Mouse (Mus musculus): ENCODE measurements around the gene Serpina3k. TPM values are rescaled to one million over a fixed set of nuclear protein-coding genes. Genes with fewer than 3 reads are reported as not detected.
"Not testable (repeated sequence)": the region's sequence is repeated elsewhere in the genome, so short reads cannot be mapped to it uniquely, and the experiment has no call there.

Gene Serpina3k
- total and polyA plus RNA-seq, 3 experiments: not detected

GRCm38 (mm10) chr12:104331701-104332100, 6.6 kb upstream of the Serpina3k start:
- Histone ChIP-seq H3K36me3 (replicated peaks) (no peaks in the 10 kb centered on the region), H3K4me3 (ENCODE audit: low read depth, low read length) (no peak overlapping the region), H3K27me3 (ENCODE audit: insufficient read depth, low read length) (no peaks in the 10 kb centered on the region), H3K9me3 (replicated peaks) (peaks cover 8% of the 10 kb centered on the region), H3K4me1 (ENCODE audit: insufficient read depth, low read depth, low read length) (no peaks in the 10 kb centered on the region)
- no peak for ATAC-seq (ENCODE audit: extremely low read depth, insufficient number of reproducible peaks, low FRiP score, poor library complexity, severe bottlenecking)
- TF ChIP-seq POLR2AphosphoS5 (IDR thresholded peaks at IDR 0.05; ENCODE audit: insufficient replicate concordance, low read depth, low read length): no peak
- no peak for TF ChIP-seq GATA1 (IDR thresholded peaks at IDR 0.05; ENCODE audit: borderline replicate concordance, low read length)
- TF ChIP-seq GATA2 (IDR thresholded peaks at IDR 0.05; ENCODE audit: borderline replicate concordance, low read depth, low read length): no peak
- no peak for TF ChIP-seq CTCF (IDR thresholded peaks at IDR 0.05; ENCODE audit: low read depth, low read length)
- TF ChIP-seq TAL1 (conservative IDR thresholded peaks at IDR 0.05; ENCODE audit: low read depth, low read length): no peak
- DNase-seq (ENCODE audit: low spot score): no peak

DNA sequence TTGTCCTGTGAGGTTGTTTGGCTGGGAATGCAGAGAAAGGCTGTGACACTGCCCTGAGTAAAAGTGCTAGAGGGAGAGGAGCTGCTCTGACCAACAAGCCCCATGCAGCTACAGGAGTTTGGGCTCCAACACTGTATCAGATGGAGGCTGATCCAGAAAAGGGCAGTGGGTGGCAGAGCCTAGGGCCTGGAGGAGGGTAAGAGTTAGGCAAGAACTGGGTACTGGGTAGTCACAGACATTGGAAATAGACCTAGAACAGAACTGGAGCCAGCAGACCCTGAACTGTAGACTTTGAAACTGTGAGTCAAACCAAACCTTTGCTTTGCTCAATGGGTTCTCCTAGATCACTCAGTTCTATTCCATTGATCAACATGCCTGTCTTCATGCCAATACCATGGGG, 1.4 kb upstream of the Serpina3k start:
- DNase-seq (ENCODE audit: low spot score); H3K36me3 ChIP-seq (replicated peaks); H3K27me3 ChIP-seq (ENCODE audit: insufficient read depth, low read length); ATAC-seq (ENCODE audit: extremely low read depth, insufficient number of reproducible peaks, low FRiP score, poor library complexity, severe bottlenecking); H3K4me1 ChIP-seq (ENCODE audit: insufficient read depth, low read depth, low read length); H3K4me3 ChIP-seq (ENCODE audit: low read depth, low read length): not testable (repeated sequence)
- peaks cover 28% of the 10 kb centered on the region for H3K9me3 ChIP-seq (replicated peaks)

- ATAC-seq (ENCODE audit: extremely low read depth, insufficient number of reproducible peaks, low FRiP score, poor library complexity, severe bottlenecking) (no peak), DNase-seq (ENCODE audit: low spot score) (no peak)
- Histone ChIP-seq H3K27me3 (ENCODE audit: insufficient read depth, low read length) (no peaks in the 10 kb centered on the region), H3K4me3 (ENCODE audit: low read depth, low read length) (no peak overlapping the region), H3K9me3 (replicated peaks) (peaks cover 33% of the 10 kb centered on the region), H3K36me3 (replicated peaks) (no peaks in the 10 kb centered on the region), H3K4me1 (ENCODE audit: insufficient read depth, low read depth, low read length) (no peaks in the 10 kb centered on the region)
- no peak for TF ChIP-seq GATA2 (IDR thresholded peaks at IDR 0.05; ENCODE audit: borderline replicate concordance, low read depth, low read length)
- no peak for TF ChIP-seq CTCF (IDR thresholded peaks at IDR 0.05; ENCODE audit: low read depth, low read length)
- TF ChIP-seq POLR2AphosphoS5 (IDR thresholded peaks at IDR 0.05; ENCODE audit: insufficient replicate concordance, low read depth, low read length): no peak
- TF ChIP-seq TAL1 (conservative IDR thresholded peaks at IDR 0.05; ENCODE audit: low read depth, low read length): no peak
- TF ChIP-seq GATA1 (IDR thresholded peaks at IDR 0.05; ENCODE audit: borderline replicate concordance, low read length): no peak
Observed at GRCm38 (mm10) chr12:104338705-104339104, 419 bp downstream of the Serpina3k start.

DNA sequence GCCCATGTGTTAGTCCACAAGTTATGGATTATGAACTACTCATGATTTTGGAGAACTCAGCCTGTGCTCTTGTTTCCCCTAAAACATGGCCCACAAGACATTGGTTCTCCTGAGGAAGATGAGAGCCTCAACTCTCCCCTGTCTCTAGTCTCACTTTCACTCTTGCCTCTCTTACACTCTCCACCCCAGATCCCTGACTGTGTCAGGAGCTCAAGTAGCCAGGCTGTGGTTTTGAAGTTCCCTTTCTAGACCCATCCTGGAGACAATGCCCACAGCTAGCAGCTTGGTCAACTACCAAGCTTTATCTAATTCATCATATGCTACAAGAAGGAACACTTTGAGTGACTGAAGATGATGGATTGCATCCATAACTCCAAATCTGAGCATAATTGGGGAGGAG, 4.2 kb downstream of the Serpina3k start:
- not testable (repeated sequence) for H3K27me3 ChIP-seq (ENCODE audit: insufficient read depth, low read length); ATAC-seq (ENCODE audit: extremely low read depth, insufficient number of reproducible peaks, low FRiP score, poor library complexity, severe bottlenecking); H3K4me1 ChIP-seq (ENCODE audit: insufficient read depth, low read depth, low read length); DNase-seq (ENCODE audit: low spot score); H3K4me3 ChIP-seq (ENCODE audit: low read depth, low read length); H3K36me3 ChIP-seq (replicated peaks)
- peaks cover 41% of the 10 kb centered on the region for H3K9me3 ChIP-seq (replicated peaks)

- DNase-seq (ENCODE audit: low spot score): no peak
- TF ChIP-seq GATA1 (IDR thresholded peaks at IDR 0.05; ENCODE audit: borderline replicate concordance, low read length): no peak
- TF ChIP-seq CTCF (IDR thresholded peaks at IDR 0.05; ENCODE audit: low read depth, low read length): no peak
- no peak for TF ChIP-seq POLR2AphosphoS5 (IDR thresholded peaks at IDR 0.05; ENCODE audit: insufficient replicate concordance, low read depth, low read length)
- no peak for TF ChIP-seq GATA2 (IDR thresholded peaks at IDR 0.05; ENCODE audit: borderline replicate concordance, low read depth, low read length)
- no peak for TF ChIP-seq TAL1 (conservative IDR thresholded peaks at IDR 0.05; ENCODE audit: low read depth, low read length)
Observed at GRCm38 (mm10) chr12:104345181-104345580, 6.9 kb downstream of the Serpina3k start.

DNA sequence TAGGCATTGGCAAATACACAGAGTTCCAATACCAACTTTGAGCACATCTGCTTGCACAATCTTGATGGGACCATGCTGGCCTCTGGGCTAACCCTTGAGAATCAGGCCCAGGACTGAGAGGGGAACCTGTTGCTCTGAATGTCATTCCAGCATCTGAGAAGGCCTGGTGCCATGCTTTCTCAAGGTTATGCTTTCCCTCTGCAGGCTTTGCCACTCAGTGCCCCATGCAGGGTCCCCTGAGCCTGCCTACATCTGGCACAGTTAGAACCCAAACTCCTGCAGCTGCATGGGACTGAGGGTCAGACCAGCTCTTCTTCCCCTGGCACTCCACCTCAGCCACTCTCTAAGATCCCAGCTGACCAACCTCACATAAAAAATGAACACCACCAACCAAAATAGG, 7.4 kb downstream of the Serpina3k start:
- no peak overlapping the region for H3K4me3 ChIP-seq (ENCODE audit: low read depth, low read length)
- DNase-seq (ENCODE audit: low spot score) (no peak), ATAC-seq (ENCODE audit: extremely low read depth, insufficient number of reproducible peaks, low FRiP score, poor library complexity, severe bottlenecking) (no peak)
- H3K27me3 ChIP-seq (ENCODE audit: insufficient read depth, low read length): no peaks in the 10 kb centered on the region
- H3K36me3 ChIP-seq (replicated peaks): no peaks in the 10 kb centered on the region
- TF ChIP-seq POLR2AphosphoS5 (IDR thresholded peaks at IDR 0.05; ENCODE audit: insufficient replicate concordance, low read depth, low read length): no peak
- no peak for TF ChIP-seq GATA2 (IDR thresholded peaks at IDR 0.05; ENCODE audit: borderline replicate concordance, low read depth, low read length)
- TF ChIP-seq GATA1 (IDR thresholded peaks at IDR 0.05; ENCODE audit: borderline replicate concordance, low read length): no peak
- TF ChIP-seq TAL1 (conservative IDR thresholded peaks at IDR 0.05; ENCODE audit: low read depth, low read length): no peak
- no peak for TF ChIP-seq CTCF (IDR thresholded peaks at IDR 0.05; ENCODE audit: low read depth, low read length)
- peaks cover 24% of the 10 kb centered on the region for H3K9me3 ChIP-seq (replicated peaks)
- no peaks in the 10 kb centered on the region for H3K4me1 ChIP-seq (ENCODE audit: insufficient read depth, low read depth, low read length)

More at GRCm38 (mm10) chr12:104345181-104345580, 6.9 kb downstream of the Serpina3k start:
- Histone ChIP-seq H3K27me3 (ENCODE audit: insufficient read depth, low read length) (no peaks in the 10 kb centered on the region), H3K36me3 (replicated peaks) (no peaks in the 10 kb centered on the region), H3K9me3 (replicated peaks) (peaks cover 28% of the 10 kb centered on the region), H3K4me3 (ENCODE audit: low read depth, low read length) (no peak overlapping the region), H3K4me1 (ENCODE audit: insufficient read depth, low read depth, low read length) (no peaks in the 10 kb centered on the region)
- ATAC-seq (ENCODE audit: extremely low read depth, insufficient number of reproducible peaks, low FRiP score, poor library complexity, severe bottlenecking): no peak

DNA sequence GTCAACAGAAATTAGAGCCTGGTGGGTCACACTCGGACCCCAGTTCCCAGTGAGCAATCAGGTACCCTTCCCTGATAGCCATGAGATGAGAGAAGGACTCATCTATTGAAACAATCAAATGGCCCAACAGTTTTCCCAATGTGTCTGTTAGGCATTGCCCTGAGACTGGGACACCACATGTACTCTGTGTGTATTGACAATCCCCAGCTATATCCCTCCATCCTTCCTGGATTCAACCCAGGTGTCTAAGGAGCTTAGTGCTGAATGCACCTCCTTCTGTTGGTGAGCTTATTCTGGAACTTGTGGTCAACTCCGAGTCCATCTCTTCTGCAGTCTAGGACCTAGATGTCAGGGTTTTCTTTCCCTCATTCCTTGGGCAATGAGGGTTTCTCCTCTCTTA, 8.8 kb downstream of the Serpina3k start:
- Histone ChIP-seq H3K4me1 (ENCODE audit: insufficient read depth, low read depth, low read length) (no peaks in the 10 kb centered on the region), H3K27me3 (ENCODE audit: insufficient read depth, low read length) (no peaks in the 10 kb centered on the region), H3K36me3 (replicated peaks) (no peaks in the 10 kb centered on the region), H3K4me3 (ENCODE audit: low read depth, low read length) (no peak overlapping the region), H3K9me3 (replicated peaks) (peaks cover 22% of the 10 kb centered on the region)
- ATAC-seq (ENCODE audit: extremely low read depth, insufficient number of reproducible peaks, low FRiP score, poor library complexity, severe bottlenecking) (no peak), DNase-seq (ENCODE audit: low spot score) (no peak)
- TF ChIP-seq GATA1 (IDR thresholded peaks at IDR 0.05; ENCODE audit: borderline replicate concordance, low read length): no peak
- no peak for TF ChIP-seq POLR2AphosphoS5 (IDR thresholded peaks at IDR 0.05; ENCODE audit: insufficient replicate concordance, low read depth, low read length)
- TF ChIP-seq GATA2 (IDR thresholded peaks at IDR 0.05; ENCODE audit: borderline replicate concordance, low read depth, low read length): no peak
- no peak for TF ChIP-seq CTCF (IDR thresholded peaks at IDR 0.05; ENCODE audit: low read depth, low read length)
- TF ChIP-seq TAL1 (conservative IDR thresholded peaks at IDR 0.05; ENCODE audit: low read depth, low read length): no peak

DNA sequence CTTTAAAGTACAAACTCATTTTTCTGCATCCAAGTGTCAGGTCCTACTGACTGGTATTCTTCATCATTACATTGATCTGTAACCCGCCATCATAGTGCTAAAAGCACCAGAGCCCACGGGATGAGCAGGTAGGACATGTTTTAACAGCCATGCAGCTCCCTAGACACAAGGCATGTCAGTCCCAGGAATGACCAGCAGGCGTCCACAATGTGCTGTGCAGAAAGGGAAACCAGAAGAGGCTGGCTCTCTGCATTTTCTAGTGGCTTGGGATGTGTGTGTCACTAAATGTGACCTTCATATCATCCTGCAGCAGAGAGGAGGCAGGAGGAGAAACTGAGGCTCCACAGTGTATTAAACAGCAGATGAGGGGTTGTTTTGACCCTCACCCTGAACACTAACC, 13.5 kb downstream of the Serpina3k start:
- not testable (repeated sequence) for DNase-seq (ENCODE audit: low spot score); H3K36me3 ChIP-seq (replicated peaks); ATAC-seq (ENCODE audit: extremely low read depth, insufficient number of reproducible peaks, low FRiP score, poor library complexity, severe bottlenecking); H3K27me3 ChIP-seq (ENCODE audit: insufficient read depth, low read length); H3K4me1 ChIP-seq (ENCODE audit: insufficient read depth, low read depth, low read length); H3K4me3 ChIP-seq (ENCODE audit: low read depth, low read length)
- peaks cover 31% of the 10 kb centered on the region for H3K9me3 ChIP-seq (replicated peaks)

Measured in G1E (cell line).